Mouse (Mus musculus): ENCODE measurements around the gene Rorc.

DNA sequence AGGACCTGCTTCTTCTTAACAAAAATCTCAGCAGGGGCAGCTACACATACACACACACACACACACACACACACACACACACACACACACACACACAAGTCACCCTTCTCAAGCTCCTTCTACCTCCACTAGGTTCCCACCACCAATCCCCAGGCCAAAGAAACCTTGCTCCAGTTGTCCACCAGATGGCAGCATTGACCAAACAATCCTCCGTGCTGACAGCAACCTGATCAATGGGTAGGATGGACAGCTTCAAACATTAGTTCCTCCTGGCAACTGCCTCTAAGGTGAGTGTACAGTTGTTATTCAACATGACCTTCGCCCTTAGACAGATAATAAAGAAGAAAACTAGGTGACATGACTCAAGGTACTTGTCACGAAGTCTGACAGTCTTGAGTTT is 5.8 kb upstream of the Rorc start:
- TF ChIP-seq EP300 (IDR thresholded peaks at IDR 0.05; ENCODE audit: insufficient read depth, low read depth, low read length) (no peak), POLR2A (IDR thresholded peaks at IDR 0.05; ENCODE audit: insufficient read depth, low read length) (no peak)
